Mouse (Mus musculus) testis, postnatal 10 days (tissue): ENCODE data around the gene Extl1.

Source experiments
- DNase-seq: peaks from one replicate; pipeline ENCODE4 v3.0.0; 2021; ENCODE audit warnings: low spot score

Extl1 gene

GRCm38 (mm10) chr4:134314081-134314655 lies 69.5 kb downstream of the Extl1 start:
- no peak for DNase-seq

GRCm38 (mm10) chr4:134312901-134313300 lies 70.7 kb downstream of the Extl1 start:
- peak; percentile 73 for DNase-seq

- no peak for DNase-seq
Measured at GRCm38 (mm10) chr4:134312341-134312740, 71.3 kb downstream of the Extl1 start.

GRCm38 (mm10) chr4:134311784-134312183 lies 71.9 kb downstream of the Extl1 start:
- no peak for DNase-seq

GRCm38 (mm10) chr4:134310656-134311055 lies 73.0 kb downstream of the Extl1 start:
- DNase-seq: no peak

- DNase-seq: no peak
Measured at GRCm38 (mm10) chr4:134310106-134310505, 73.5 kb downstream of the Extl1 start.

GRCm38 (mm10) chr4:134307367-134308072 lies 76.1 kb downstream of the Extl1 start:
- DNase-seq: peak; percentile 84

- DNase-seq: no peak
Measured at GRCm38 (mm10) chr4:134306963-134307362, 76.7 kb downstream of the Extl1 start.
